Mouse (Mus musculus): ENCODE data around the gene Tmem40.

The Tmem40 gene

DNA sequence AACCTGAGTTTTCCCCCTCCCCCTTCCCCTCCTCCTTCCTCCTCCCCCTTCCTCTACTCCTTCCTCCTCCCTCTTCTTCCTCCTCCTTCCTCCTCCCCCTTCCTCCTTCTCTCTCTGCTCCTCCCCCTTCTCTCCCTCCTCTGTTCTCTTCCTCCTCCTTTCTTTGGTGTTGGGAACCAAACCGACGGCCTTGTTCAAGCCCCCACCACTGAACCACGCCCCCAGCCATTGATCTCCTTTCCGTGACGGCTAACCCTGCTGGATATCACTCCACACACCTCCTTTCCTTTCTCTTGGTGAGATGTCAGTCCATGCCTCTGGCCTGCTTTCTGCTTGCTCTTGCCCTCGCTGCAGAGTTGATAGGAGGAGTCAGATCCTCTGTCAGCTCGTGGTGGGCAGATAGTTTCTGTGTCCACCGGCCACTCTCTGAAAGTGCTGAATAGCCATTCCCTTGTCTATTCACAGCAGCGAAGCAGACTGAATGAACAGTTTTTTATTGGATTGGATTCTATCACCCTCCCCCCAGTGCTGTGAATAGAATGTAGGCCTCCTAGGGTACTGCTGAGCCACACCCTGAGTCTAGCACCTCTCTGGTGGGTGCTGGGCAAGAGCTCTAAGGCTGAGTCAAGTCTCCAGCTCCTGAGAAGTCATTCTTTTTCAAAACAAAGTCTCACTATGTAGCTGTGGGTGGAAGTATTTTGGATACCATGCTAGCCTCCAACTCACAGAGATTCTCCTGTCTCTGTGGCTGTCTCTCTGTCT, at the start of gene Tmem40:
Gene Tmem40 (minus strand): TSS at position 416 of the 762 bp plus-strand sequence.
- no peak for DNase-seq

DNA sequence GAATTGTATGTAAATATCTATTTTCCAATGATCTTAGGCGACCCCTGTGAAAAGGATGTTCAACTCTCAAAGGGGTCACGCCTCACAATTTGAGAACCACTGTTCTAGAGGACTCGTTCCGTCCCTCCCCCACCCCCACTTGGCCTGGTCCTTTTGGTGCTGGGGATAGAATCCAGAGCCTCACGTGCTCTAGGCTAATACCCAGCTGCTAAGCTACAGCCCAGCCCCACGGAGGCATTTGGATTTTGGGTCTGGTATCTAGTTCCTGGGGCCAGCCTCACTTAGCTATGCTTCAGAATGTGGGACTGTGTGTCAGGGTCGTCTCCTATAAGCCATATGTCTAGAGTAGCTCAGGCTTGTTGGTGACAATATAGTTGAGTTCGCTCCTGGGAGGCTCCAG, 49.4 kb upstream of the Tmem40 start:
- DNase-seq, result no peak

DNA sequence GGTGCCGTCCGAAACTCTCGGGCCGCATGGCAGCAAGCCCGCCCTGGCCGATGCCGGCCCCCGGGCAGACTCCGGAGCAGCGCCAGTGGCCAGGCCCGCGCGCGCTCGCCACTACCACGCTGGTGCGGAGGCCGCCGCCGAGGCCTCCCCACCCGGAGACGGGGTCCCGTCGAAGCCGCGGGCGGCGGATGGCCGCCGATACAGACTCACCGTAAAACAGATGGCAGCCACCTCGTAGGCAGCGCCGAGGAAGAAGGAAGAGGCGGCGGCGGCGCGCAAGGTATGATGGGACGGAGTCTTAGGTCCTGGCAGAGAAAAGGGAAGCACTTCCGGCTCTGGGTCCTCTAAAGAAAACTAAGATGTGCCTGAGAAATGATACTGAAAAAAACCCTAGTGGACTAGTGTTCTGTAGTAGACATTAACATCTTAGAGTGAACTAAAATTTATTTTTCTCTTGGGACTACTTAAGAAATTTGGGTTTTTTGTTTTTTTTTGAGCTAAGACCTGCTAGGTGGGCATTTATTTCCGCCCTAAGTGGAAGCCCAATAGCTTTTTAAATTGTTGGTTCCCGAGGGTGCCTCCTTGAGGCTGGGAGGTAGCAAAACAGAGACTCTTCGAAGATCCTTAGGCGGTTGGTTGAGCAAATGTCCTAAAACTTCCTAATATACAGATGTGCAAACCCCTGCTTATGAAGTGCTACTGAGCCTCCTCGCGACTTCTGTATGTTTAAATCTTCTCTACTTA, 46.5 kb upstream of the Tmem40 start, which contains the start of gene Rpl32:
Gene Rpl32 (minus strand): TSS at position 260 of the 744 bp plus-strand sequence.
- DNase-seq, result peak; percentile 82 to 90

- no peak for DNase-seq
Observed at GRCm38 (mm10) chr6:115808196-115808487, 45.9 kb upstream of the Tmem40 start.

- no peak for DNase-seq
Observed at GRCm38 (mm10) chr6:115807464-115808195, 45.4 kb upstream of the Tmem40 start.

DNA sequence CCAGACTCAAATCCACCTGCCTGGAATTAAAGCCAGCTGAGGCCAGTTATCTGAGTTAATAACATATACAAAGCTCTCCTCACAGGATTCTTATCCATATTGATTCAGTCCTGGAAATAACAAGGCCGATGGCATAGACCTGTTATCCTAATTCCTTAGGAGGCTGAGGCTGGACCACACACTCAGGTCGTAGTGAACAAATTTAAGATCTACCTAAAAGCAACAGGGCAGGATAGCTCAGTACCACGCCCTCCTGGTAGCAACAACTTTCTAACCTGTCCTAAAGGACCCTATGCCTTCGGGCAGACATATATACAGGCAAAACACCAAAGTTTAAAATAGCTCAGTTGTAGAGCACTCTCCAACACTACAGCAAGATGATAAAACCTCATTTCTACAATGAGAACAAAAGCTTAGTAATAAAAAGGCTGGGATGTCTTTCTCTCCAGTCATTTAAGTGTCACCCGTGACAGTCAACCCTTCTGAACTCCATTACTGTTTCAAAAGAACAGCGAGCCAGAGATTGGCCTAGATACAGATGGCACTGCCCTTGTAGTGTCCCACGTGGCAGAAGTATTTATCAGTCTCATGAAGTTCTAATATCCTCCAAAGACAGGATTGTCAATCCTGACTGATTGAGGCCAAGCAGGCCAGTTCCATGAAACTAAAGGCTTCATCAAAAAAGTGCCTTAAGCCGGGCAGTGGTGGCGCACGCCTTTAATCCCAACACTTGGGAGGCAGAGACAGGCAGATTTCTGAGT, 42.4 kb upstream of the Tmem40 start:
- no peak for DNase-seq

GRCm38 (mm10) chr6:115803541-115804382, 41.6 kb upstream of the Tmem40 start:
- DNase-seq, result peak; percentile 74 to 84

DNA sequence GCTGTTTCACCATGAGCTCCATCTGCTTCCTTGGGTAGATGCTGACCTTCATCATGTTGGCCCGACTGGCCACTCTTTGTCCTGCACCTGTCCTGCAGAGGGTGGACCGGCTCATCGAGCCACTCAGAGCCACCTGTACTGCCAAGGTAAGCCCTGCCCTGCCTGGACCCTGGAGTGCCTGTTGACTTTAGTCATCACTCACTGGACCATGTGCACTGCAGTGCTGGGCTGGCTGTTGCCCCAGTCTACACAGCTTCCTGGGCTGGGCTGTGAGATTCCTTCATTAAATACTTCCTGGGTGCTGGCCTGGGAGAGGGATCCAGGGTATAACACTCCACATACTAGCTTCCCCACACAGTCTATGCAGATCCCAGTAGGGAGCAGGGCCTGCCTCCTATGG, 39.6 kb upstream of the Tmem40 start:
- DNase-seq, result no peak

GRCm38 (mm10) chr6:115792691-115793215, 30.5 kb upstream of the Tmem40 start:
- peak in 1 of 2 experiments; percentile 65 for DNase-seq

GRCm38 (mm10) chr6:115791842-115792686, 29.9 kb upstream of the Tmem40 start:
- peak; percentile 57 to 77 for DNase-seq

DNA sequence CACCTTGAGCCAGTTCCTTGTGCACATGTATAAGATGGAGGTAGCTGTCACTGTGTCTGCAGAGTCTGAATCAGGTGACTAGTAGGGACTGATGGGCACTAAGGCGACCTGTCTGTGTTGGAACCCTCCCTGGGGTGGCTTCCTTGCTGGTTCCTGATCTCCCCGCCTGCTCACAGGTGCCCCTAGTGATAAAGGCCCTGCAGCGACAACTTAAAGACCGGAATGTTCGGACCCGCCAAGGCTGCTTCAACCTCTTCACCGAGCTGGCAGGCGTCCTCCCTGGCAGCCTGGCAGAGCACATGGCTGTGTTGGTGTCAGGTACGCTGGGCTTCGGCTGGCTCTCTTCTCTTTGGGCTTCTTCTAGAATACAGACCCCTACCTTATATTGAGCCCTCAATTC, 28.8 kb upstream of the Tmem40 start:
- peak; percentile 18 to 31 for DNase-seq

DNA sequence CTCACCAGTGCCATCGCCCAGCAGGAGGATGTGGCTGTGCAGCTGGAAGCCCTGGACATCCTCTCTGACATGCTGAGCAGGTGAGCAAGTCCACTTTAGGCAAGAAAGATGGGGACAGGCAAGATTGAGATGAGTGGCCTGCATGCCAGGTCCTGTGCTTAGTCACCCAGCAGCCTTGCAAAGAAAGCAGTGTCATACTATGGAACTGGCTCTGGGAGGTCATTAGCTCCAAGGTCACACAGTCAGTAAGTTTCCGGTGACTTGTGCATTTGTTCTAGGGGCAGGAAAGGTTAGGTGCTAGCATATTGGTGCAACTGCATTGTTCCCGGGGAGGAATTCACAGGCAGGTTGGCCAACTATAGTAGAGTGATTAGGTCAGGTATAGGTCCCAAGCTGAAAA, 20.6 kb upstream of the Tmem40 start:
- DNase-seq, result no peak

- DNase-seq, result peak in 1 of 2 experiments; percentile 34
Observed at GRCm38 (mm10) chr6:115776363-115776762, 14.2 kb upstream of the Tmem40 start.

DNA sequence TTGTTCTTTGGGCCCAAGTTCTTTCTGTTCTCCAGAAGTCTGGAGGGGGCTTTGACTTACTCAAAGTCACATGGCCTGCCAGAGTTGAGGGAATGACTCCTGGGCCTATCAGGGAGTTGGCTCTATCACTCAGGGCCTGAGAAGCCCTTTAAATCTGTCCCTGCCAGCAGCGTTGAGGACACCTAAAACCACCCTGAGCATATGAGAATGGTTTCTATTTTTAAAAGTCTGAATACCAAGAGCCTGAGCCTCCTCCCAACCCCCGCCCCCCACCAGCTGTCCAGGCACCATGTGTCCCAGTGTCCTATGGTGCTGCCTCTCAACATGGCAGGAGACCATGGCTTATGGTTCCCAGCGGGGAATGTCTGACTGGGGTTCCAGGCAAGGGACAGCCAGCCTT, 13.6 kb upstream of the Tmem40 start:
- DNase-seq, result peak; percentile 67

GRCm38 (mm10) chr6:115774501-115774921, 12.3 kb upstream of the Tmem40 start, which contains the start of gene Cand2:
TSS of gene Cand2 (plus strand) at chr6:115774538.
- peak; percentile 33 to 52 for DNase-seq

GRCm38 (mm10) chr6:115773966-115774413, 11.8 kb upstream of the Tmem40 start:
- DNase-seq, result peak; percentile 15 to 35

DNA sequence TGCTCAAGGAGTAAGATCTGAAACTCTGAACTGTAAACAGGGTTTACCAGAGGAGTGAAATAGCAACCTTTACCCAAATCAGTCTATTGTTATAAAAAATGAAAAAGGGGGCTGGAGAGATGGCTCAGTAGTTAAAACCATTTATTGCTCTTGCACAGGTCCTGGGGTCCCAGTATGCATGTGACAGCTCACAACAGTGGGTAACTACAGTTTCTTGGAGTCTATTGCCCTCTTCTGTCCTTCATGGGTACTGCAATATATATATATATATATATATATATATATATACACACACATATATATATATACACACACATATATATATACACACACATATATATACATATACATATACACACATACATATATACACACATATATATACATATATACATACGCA, 10.4 kb upstream of the Tmem40 start:
- DNase-seq, result no peak

- DNase-seq, result no peak
Observed at GRCm38 (mm10) chr6:115772201-115772600, 10.0 kb upstream of the Tmem40 start.

GRCm38 (mm10) chr6:115770852-115771251, 8.6 kb upstream of the Tmem40 start:
- DNase-seq, result no peak

GRCm38 (mm10) chr6:115770059-115770670, 8.0 kb upstream of the Tmem40 start:
- no peak for DNase-seq

Data from cerebellum, adult 18-20 months (tissue).